Mouse (Mus musculus) testis, adult 2 months (tissue): Measurements from ENCODE around the gene Chmp6. TPM values are rescaled to one million over a fixed set of nuclear protein-coding genes. Genes with fewer than 3 reads are reported as not detected.

ENCODE experiments used
- H3K27ac ChIP-seq: fragments of 200-500 bp; 2 replicates; pipeline ENCODE4 v1.5.1; 2012; ENCODE audit warnings: low read depth, low read length; ENCODE audit not compliant: control insufficient read depth, insufficient read depth
- H3K27me3 ChIP-seq: fragments of 200-500 bp; 2 replicates; pipeline ENCODE4 v1.6.1; 2012; ENCODE audit warnings: mild to moderate bottlenecking, low read length, moderate library complexity; ENCODE audit not compliant: control insufficient read depth, insufficient read depth
- H3K36me3 ChIP-seq: fragments of 200-500 bp; 2 replicates; pipeline ENCODE4 v1.6.1; 2012; ENCODE audit warnings: mild to moderate bottlenecking, low read length; ENCODE audit not compliant: control insufficient read depth, insufficient read depth
- H3K4me1 ChIP-seq: fragments of 200-500 bp; 2 replicates; pipeline ENCODE4 v1.6.1; 2012; ENCODE audit warnings: low read length; ENCODE audit not compliant: control insufficient read depth, insufficient read depth
- H3K4me3 ChIP-seq: fragments of 200-500 bp; 2 replicates; pipeline ENCODE4 v1.5.1; 2012; ENCODE audit warnings: low read depth, mild to moderate bottlenecking, low read length, moderate library complexity, mixed read lengths; ENCODE audit not compliant: control insufficient read depth
- CTCF ChIP-seq: fragments of 200-500 bp; IDR thresholded peaks from 2 replicates; pipeline ENCODE4 v1.5.1; 2012; ENCODE audit warnings: low read depth, mild to moderate bottlenecking, inconsistent platforms, low read length, moderate library complexity; ENCODE audit not compliant: control insufficient read depth, insufficient read depth, insufficient replicate concordance
- POLR2A ChIP-seq: fragments of 200-500 bp; IDR thresholded peaks from 2 replicates; pipeline ENCODE4 v1.6.1; 2012; ENCODE audit warnings: low read depth, mild to moderate bottlenecking, inconsistent platforms, low read length, moderate library complexity; ENCODE audit not compliant: control insufficient read depth
- polyA plus RNA-seq: library from polyadenylated mRNA; depleted of rRNA; stranded (reverse); fragments of >200 nt; gene quantifications from 2 replicates; pipeline ENCODE4 v1.2.3, GENCODE M21; 2012

Gene Chmp6
- polyA plus RNA-seq, 1 experiment = 47.8 TPM

DNA sequence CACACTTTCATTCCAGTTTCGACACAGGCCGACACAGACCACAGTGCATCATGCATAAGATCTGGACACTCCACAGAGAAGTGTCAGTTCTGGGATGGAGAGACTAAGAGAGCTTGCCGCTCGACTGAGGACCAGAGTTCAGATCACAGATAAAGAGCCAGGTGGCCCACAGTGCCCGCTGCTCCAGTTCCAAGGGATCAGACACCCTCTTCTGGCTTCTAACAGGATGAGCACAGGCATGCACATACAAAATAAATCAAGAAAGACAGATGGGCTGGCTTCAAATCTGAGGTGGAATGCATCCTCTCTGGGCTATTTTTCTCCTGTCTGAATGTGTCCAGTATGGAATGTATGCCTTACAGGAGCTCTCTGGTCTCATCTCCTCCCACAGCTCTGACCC, 13.5 kb downstream of the Chmp6 start:
- no peak overlapping the region for H3K4me3 ChIP-seq
- no peaks in the 10 kb centered on the region for H3K36me3 ChIP-seq
- no peaks in the 10 kb centered on the region for H3K27me3 ChIP-seq
- H3K4me1 ChIP-seq = 0 out of 2 replicates have a peak, but pooled peaks cover 3% of the 10 kb centered on the region
- H3K27ac ChIP-seq = no peak overlapping the region
- TF ChIP-seq POLR2A (no peak), CTCF (no peak)

DNA sequence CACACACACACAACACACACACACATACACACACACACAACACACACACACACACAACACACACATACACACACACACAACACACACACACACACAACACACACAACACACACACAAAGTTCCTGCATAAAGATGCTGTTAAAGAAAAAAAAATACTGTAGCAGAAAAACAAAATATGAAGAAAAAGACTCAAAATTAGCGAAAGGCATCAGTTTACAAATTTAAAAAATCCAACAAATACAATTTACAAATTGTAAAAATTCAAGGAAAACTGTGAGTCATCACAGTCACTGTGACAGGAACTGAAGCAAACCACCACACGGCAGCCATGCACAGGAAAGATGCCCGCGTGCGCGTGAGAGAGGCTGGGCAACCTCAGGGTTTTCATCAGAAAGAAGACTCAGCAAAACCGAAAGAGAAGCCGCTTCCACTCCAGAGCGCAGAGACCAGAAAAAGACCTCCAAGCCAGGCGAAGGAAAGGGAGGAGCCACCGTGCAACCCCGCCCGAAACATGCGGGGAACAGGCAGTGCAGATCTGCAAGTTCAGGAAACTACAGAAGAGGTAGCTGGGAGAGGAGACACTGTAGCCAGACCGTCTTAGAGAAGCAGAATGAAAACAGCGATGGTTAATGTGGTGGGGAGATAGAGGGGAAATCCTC, 14.9 kb downstream of the Chmp6 start:
- Histone ChIP-seq H3K27me3 (no peaks in the 10 kb centered on the region), H3K27ac (no peak overlapping the region), H3K4me3 (no peak overlapping the region), H3K36me3 (no peaks in the 10 kb centered on the region), H3K4me1 (0 out of 2 replicates have a peak, but pooled peaks cover 3% of the 10 kb centered on the region)
- TF ChIP-seq CTCF = no peak
- no peak for TF ChIP-seq POLR2A

DNA sequence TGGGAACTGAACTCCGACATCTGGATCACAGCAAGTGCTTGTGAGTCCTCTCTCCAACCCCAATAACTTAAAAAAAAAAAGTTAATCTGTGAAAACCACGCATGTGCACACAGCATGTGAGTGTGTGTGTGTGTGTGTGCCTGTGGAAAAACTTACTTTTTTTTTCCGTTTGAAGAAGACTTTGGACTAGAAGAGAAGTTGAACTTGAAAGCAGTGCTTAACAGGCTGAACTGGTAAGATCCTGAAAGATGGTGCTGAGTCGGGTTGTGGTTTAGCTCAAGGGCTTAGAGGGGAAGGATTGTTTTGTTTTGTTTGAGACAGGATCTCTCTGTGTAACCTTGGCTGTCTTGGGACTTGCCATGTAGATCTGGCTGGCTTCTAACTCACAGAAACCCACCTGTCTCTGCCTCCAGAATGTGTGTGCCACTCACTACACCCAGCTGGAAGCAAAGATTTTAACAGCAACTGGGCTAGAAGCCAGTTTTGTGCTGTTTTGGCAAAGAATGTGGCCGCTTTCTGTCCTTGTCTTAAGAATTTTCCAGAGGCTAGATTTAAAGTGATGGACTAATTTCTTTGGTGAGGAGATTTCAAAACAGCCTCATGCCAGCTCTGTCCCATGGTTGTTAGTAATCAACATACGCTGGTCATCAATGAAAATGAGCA, 16.5 kb downstream of the Chmp6 start:
- Histone ChIP-seq H3K27me3 (no peaks in the 10 kb centered on the region), H3K27ac (no peak overlapping the region), H3K36me3 (no peaks in the 10 kb centered on the region), H3K4me3 (no peak overlapping the region), H3K4me1 (0 out of 2 replicates have a peak, but pooled peaks cover 3% of the 10 kb centered on the region)
- TF ChIP-seq CTCF (no peak), POLR2A (no peak)

DNA sequence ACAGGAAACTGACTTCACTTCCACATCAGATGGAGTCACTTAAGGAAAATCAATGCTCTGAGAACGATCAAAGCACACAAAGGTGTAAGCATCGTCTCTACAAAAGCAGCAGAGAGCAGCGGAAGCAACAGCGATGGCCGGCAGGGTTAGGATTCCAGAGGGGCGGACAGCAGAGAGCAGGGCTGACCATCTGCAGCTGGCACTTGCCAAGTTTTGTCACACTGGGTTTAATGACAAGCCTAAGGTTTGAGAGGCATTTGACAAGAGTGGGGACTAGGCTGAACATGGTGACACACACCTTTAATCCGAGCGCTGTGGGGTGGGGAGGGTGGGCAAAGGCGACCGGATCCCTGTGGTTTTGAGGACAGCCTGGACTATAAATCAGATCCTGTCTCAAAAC, 18.6 kb downstream of the Chmp6 start:
- no peak overlapping the region for H3K4me3 ChIP-seq
- no peak overlapping the region for H3K27ac ChIP-seq
- TF ChIP-seq CTCF = no peak
- TF ChIP-seq POLR2A = no peak
- no peaks in the 10 kb centered on the region for H3K27me3 ChIP-seq
- H3K36me3 ChIP-seq = no peaks in the 10 kb centered on the region
- 0 out of 2 replicates have a peak, but pooled peaks cover 3% of the 10 kb centered on the region for H3K4me1 ChIP-seq

DNA sequence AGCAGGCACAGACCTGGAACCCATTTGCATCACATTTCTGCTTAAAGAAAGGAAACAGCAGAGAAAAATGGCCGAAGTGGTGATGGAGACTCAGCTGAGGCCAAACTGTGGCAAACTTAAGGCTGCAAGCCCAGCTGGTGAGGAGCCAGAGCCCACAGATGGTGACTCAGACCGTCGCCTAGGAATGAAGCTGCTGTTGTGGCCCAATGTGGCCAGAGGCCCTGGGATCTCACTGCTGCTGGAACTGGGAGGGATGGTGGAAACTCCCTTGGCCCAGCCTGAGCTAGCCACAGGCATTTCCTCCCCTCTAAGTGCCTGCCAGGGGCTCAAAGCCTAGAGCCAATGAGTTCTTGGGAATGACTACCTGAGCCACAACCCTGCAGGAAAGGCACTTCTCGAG, 19.9 kb downstream of the Chmp6 start:
- no peaks in the 10 kb centered on the region for H3K27me3 ChIP-seq
- no peak overlapping the region for H3K4me3 ChIP-seq
- peaks cover 5% of the 10 kb centered on the region for H3K4me1 ChIP-seq
- no peaks in the 10 kb centered on the region for H3K36me3 ChIP-seq
- no peak overlapping the region for H3K27ac ChIP-seq
- TF ChIP-seq CTCF (no peak), POLR2A (no peak)

DNA sequence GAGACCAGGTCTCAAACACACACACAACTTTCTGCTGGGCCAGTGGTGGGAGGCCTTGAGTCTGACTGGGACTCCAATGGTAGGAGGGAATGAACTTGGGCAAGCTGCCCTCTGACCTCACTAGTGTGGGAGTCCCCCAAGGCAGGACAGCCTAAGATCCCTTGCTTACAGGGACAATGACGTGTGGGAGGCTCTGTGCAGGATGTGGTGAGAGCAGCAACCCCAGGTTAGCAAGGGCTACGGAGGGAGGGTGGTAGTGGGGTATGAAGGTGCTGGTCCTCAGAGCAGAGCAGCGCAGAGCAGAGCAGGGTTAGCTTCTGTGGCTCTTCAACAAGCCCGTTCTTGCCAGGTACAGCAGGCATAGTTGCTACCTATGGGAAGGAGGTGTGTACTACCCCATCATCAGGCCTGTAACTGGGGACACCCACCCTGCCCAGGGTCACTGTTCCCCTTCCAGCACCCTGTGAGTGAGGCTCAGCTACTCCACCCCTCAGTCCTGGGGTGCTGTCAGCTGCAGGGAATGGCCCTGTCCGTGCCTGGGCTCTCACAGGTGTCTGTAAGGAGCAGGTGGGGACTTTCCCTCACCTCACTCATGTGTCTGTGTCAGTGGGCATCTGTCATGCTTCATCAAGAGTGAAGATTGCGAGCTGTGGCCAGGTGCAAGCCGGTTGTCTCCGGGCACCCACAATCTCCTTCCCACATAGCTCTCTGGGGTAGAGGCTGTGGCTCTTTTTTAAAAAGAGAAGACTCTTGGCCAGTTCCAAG, 20.8 kb downstream of the Chmp6 start:
- Histone ChIP-seq H3K27me3 (no peaks in the 10 kb centered on the region), H3K27ac (no peak overlapping the region), H3K4me1 (peaks cover 6% of the 10 kb centered on the region), H3K4me3 (no peak overlapping the region), H3K36me3 (no peaks in the 10 kb centered on the region)
- TF ChIP-seq CTCF = no peak
- TF ChIP-seq POLR2A = no peak

DNA sequence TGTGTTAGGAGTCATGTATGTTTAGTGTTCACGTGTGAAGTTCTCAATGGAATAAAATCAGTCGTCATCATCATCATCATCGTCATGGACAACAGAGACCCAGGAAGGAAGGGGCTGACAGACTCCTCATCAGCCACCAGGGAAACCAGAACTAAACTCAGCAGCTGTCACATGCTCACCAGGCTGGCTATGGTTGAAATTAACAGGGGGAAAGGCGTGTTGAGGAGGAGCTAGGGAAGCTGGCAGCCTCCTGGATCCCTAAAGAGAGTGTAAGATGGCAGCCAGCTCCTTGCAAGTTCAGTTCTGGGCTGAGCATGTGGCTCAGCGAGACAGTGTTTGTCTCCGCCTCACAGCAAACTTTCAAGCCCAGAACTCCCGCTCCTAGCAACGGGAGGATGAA, 21.5 kb downstream of the Chmp6 start:
- Histone ChIP-seq H3K4me1 (peaks cover 6% of the 10 kb centered on the region), H3K36me3 (no peaks in the 10 kb centered on the region), H3K27me3 (no peaks in the 10 kb centered on the region), H3K27ac (no peak overlapping the region), H3K4me3 (no peak overlapping the region)
- no peak for TF ChIP-seq POLR2A
- no peak for TF ChIP-seq CTCF
